Mouse (Mus musculus) lung, embryonic 16.5 days (tissue): ENCODE results near the gene Ncor2. TPM values are rescaled to one million over a fixed set of nuclear protein-coding genes. Genes with fewer than 3 reads are reported as not detected.

Experiments used
- ATAC-seq: fragments of 200-750 bp; cut with Nextera tagmentation; 2 replicates; pipeline ENCODE4 v1.8.0; 2017; ENCODE audit warnings: low read depth, mild to moderate bottlenecking, moderate library complexity
- H3K27ac ChIP-seq: fragments of 300-500 bp; sonication (generic); 2 replicates; pipeline ENCODE4 v1.5.1; 2014; ENCODE audit warnings: mild to moderate bottlenecking, control low read depth, low read length
- H3K27me3 ChIP-seq: fragments of 300-500 bp; sonication (generic); 2 replicates; pipeline ENCODE4 v1.6.1; 2014; ENCODE audit warnings: low read depth, low read length, mixed read lengths; ENCODE audit not compliant: control insufficient read depth, insufficient read depth
- H3K36me3 ChIP-seq: fragments of 300-500 bp; sonication (generic); 2 replicates; pipeline ENCODE4 v1.6.1; 2014; ENCODE audit warnings: low read length; ENCODE audit not compliant: control insufficient read depth, insufficient read depth
- H3K4me1 ChIP-seq: fragments of 300-500 bp; sonication (generic); replicated peaks from 2 replicates; pipeline ENCODE4 v1.6.1; 2014; ENCODE audit warnings: low read length, mixed read lengths; ENCODE audit not compliant: control insufficient read depth, insufficient read depth
- H3K4me2 ChIP-seq: fragments of 300-500 bp; sonication (generic); 2 replicates; pipeline ENCODE4 v1.6.1; 2014; ENCODE audit warnings: low read depth, low read length, control low read depth
- H3K4me3 ChIP-seq: fragments of 300-500 bp; sonication (generic); 2 replicates; pipeline ENCODE4 v1.5.1; 2014; ENCODE audit warnings: mild to moderate bottlenecking, low read length, control low read depth
- H3K9ac ChIP-seq: fragments of 300-500 bp; sonication (generic); 2 replicates; pipeline ENCODE4 v1.6.1; 2014; ENCODE audit warnings: low read length, control low read depth
- H3K9me3 ChIP-seq: fragments of 300-500 bp; sonication (generic); 2 replicates; pipeline ENCODE4 v1.6.1; 2016; ENCODE audit warnings: low read length; ENCODE audit not compliant: control insufficient read depth
- WGBS: fragments of 180-500 bp; shearing (Covaris S2); extraction: QIAGEN DNeasy Blood & Tissue Kit; methylation state at CpG from one replicate; pipeline ENCODE4 v1.1.7; 2014; 5-methylcytosine and 5-hydroxymethylcytosine counted together
- polyA plus RNA-seq: library from polyadenylated mRNA; unstranded; fragments of >200 nt; fragmentation: Nextera tagmentation; extraction: Ambion mirVana; gene quantifications from 2 replicates; pipeline ENCODE4 v1.2.1, GENCODE M21; 2015

Gene Ncor2
- polyA plus RNA-seq, 1 experiment from 2014 or later = 20.3 TPM

- 89% methylated on average over 4 of the region's 4 CpGs for WGBS
These were observed 23.6 kb downstream of the Ncor2 start for GRCm38 (mm10) chr5:125155451-125155850.

GRCm38 (mm10) chr5:125154989-125155388 lies 24.0 kb downstream of the Ncor2 start:
- H3K4me2 ChIP-seq = no peak overlapping the region
- ATAC-seq = no peak
- H3K36me3 ChIP-seq = no peaks in the 10 kb centered on the region
- H3K9me3 ChIP-seq = no peaks in the 10 kb centered on the region
- H3K9ac ChIP-seq = no peak overlapping the region
- no peaks in the 10 kb centered on the region for H3K27me3 ChIP-seq
- 61% methylated on average over 5 of the region's 5 CpGs for WGBS
- no peak overlapping the region for H3K27ac ChIP-seq
- no peak overlapping the region for H3K4me3 ChIP-seq
- peaks cover 75% of the 10 kb centered on the region for H3K4me1 ChIP-seq

More at GRCm38 (mm10) chr5:125155451-125155850, 23.6 kb downstream of the Ncor2 start:
- H3K36me3 ChIP-seq = no peaks in the 10 kb centered on the region
- ATAC-seq = no peak
- H3K9ac ChIP-seq = no peak overlapping the region
- H3K4me3 ChIP-seq = no peak overlapping the region
- H3K27me3 ChIP-seq = no peaks in the 10 kb centered on the region
- H3K9me3 ChIP-seq = no peaks in the 10 kb centered on the region
- H3K4me2 ChIP-seq = no peak overlapping the region
- peaks cover 74% of the 10 kb centered on the region for H3K4me1 ChIP-seq
- no peak overlapping the region for H3K27ac ChIP-seq

- no peaks in the 10 kb centered on the region for H3K9me3 ChIP-seq
- H3K4me3 ChIP-seq = no peak overlapping the region
- H3K36me3 ChIP-seq = no peaks in the 10 kb centered on the region
- no peak overlapping the region for H3K27ac ChIP-seq
- ATAC-seq = no peak
- no peak overlapping the region for H3K4me2 ChIP-seq
- H3K27me3 ChIP-seq = no peaks in the 10 kb centered on the region
- WGBS = 75% methylated on average over 5 of the region's 5 CpGs
- H3K9ac ChIP-seq = no peak overlapping the region
- peaks cover 75% of the 10 kb centered on the region for H3K4me1 ChIP-seq
These were observed 24.8 kb downstream of the Ncor2 start for GRCm38 (mm10) chr5:125154178-125154577.

GRCm38 (mm10) chr5:125153201-125153816 lies 25.7 kb downstream of the Ncor2 start:
- no peaks in the 10 kb centered on the region for H3K27me3 ChIP-seq
- H3K9ac ChIP-seq = no peak overlapping the region
- H3K4me2 ChIP-seq = no peak overlapping the region
- H3K27ac ChIP-seq = no peak overlapping the region
- H3K9me3 ChIP-seq = no peaks in the 10 kb centered on the region
- no peaks in the 10 kb centered on the region for H3K36me3 ChIP-seq
- no peak for ATAC-seq
- no peak overlapping the region for H3K4me3 ChIP-seq
- WGBS = 82% methylated on average over 11 of the region's 11 CpGs
- H3K4me1 ChIP-seq = peaks cover 75% of the 10 kb centered on the region

- H3K9ac ChIP-seq = peak overlapping the region; percentile 29; the same call in 1 of the 2 replicates
These were observed 27.0 kb downstream of the Ncor2 start for GRCm38 (mm10) chr5:125151872-125152534.

GRCm38 (mm10) chr5:125150951-125151564 lies 28.0 kb downstream of the Ncor2 start:
- H3K36me3 ChIP-seq = no peaks in the 10 kb centered on the region
- peak; percentile 11 for ATAC-seq
- no peaks in the 10 kb centered on the region for H3K9me3 ChIP-seq
- WGBS = 19% methylated on average over 10 of the region's 10 CpGs
- H3K27me3 ChIP-seq = no peaks in the 10 kb centered on the region
- no peak overlapping the region for H3K4me3 ChIP-seq
- 0 out of 2 replicates have a peak overlapping the region, but pooled peaks have one; percentile 3 for H3K9ac ChIP-seq
- H3K4me2 ChIP-seq = peak overlapping the region; percentile 18; the same call in 1 of the 2 replicates
- peak overlapping the region; percentile 57 for H3K27ac ChIP-seq
- H3K4me1 ChIP-seq = peaks cover 65% of the 10 kb centered on the region

More at GRCm38 (mm10) chr5:125151872-125152534, 27.0 kb downstream of the Ncor2 start:
- Histone ChIP-seq H3K4me2 (peak overlapping the region; percentile 18), H3K27me3 (no peaks in the 10 kb centered on the region), H3K36me3 (no peaks in the 10 kb centered on the region), H3K4me3 (no peak overlapping the region), H3K27ac (peak overlapping the region; percentile 57), H3K9me3 (no peaks in the 10 kb centered on the region), H3K4me1 (peaks cover 70% of the 10 kb centered on the region)
- ATAC-seq = peak; percentile 77
- WGBS = 7% methylated on average over 17 of the region's 17 CpGs

- ATAC-seq = no peak
- peak overlapping the region; percentile 22; the same call in 1 of the 2 replicates for H3K9ac ChIP-seq
These were observed 29.9 kb downstream of the Ncor2 start for GRCm38 (mm10) chr5:125149142-125149541.

GRCm38 (mm10) chr5:125148686-125149085 lies 30.3 kb downstream of the Ncor2 start:
- H3K9ac ChIP-seq = peak overlapping the region; percentile 22; the same call in 1 of the 2 replicates
- peaks cover 72% of the 10 kb centered on the region for H3K4me1 ChIP-seq
- no peak overlapping the region for H3K4me3 ChIP-seq
- H3K36me3 ChIP-seq = no peaks in the 10 kb centered on the region
- ATAC-seq = peak; percentile 78
- no peaks in the 10 kb centered on the region for H3K27me3 ChIP-seq
- H3K9me3 ChIP-seq = no peaks in the 10 kb centered on the region
- H3K27ac ChIP-seq = peak overlapping the region; percentile 73
- H3K4me2 ChIP-seq = peak overlapping the region; percentile 28
- 8% methylated on average over 5 of the region's 5 CpGs for WGBS

More at GRCm38 (mm10) chr5:125149142-125149541, 29.9 kb downstream of the Ncor2 start:
- Histone ChIP-seq H3K4me1 (peaks cover 76% of the 10 kb centered on the region), H3K4me3 (no peak overlapping the region), H3K9me3 (no peaks in the 10 kb centered on the region), H3K27me3 (no peaks in the 10 kb centered on the region), H3K36me3 (no peaks in the 10 kb centered on the region), H3K4me2 (peak overlapping the region; percentile 28), H3K27ac (peak overlapping the region; percentile 73)
- WGBS = 30% methylated on average over 17 of the region's 17 CpGs

- no peak for ATAC-seq
- no peak overlapping the region for H3K4me2 ChIP-seq
- WGBS = 57% methylated on average over 10 of the region's 10 CpGs
- H3K27ac ChIP-seq = peak overlapping the region; percentile 73
- peaks cover 73% of the 10 kb centered on the region for H3K4me1 ChIP-seq
- H3K9me3 ChIP-seq = no peaks in the 10 kb centered on the region
- no peaks in the 10 kb centered on the region for H3K36me3 ChIP-seq
- no peak overlapping the region for H3K9ac ChIP-seq
- no peaks in the 10 kb centered on the region for H3K27me3 ChIP-seq
- no peak overlapping the region for H3K4me3 ChIP-seq
These were observed 30.8 kb downstream of the Ncor2 start for GRCm38 (mm10) chr5:125148173-125148572.
